Mouse (Mus musculus): ENCODE data around the gene Aak1. TPM values are rescaled to one million over a fixed set of nuclear protein-coding genes. Genes with fewer than 3 reads are reported as not detected.
A peak's percentile ranks its signal among the peaks of the same experiment; 100 is the strongest.
"Not testable (repeated sequence)": the region's sequence is repeated elsewhere in the genome, so short reads cannot be mapped to it uniquely, and the experiment has no call there.

Aak1 gene
- polyA plus RNA-seq, 2 experiments from 2014 or later: 22.8 to 29.2 TPM

- ATAC-seq: no peak
These were observed 183.1 kb downstream of the Aak1 start for GRCm38 (mm10) chr6:87032401-87032800.

GRCm38 (mm10) chr6:87034395-87034794 lies 185.1 kb downstream of the Aak1 start:
- no peak for ATAC-seq

GRCm38 (mm10) chr6:87037826-87038620 lies 188.7 kb downstream of the Aak1 start:
- peak; percentile 36 for ATAC-seq

- no peak for ATAC-seq
These were observed 189.8 kb downstream of the Aak1 start for GRCm38 (mm10) chr6:87039161-87039560.

GRCm38 (mm10) chr6:87040971-87041370 lies 191.7 kb downstream of the Aak1 start:
- ATAC-seq: peak; percentile 61

- no peak for ATAC-seq
These were observed 192.1 kb downstream of the Aak1 start for GRCm38 (mm10) chr6:87041431-87041830.

GRCm38 (mm10) chr6:87042004-87042336 lies 192.7 kb downstream of the Aak1 start:
- peak; percentile 15 for ATAC-seq

- ATAC-seq: peak; percentile 71
These were observed 193.2 kb downstream of the Aak1 start, which contains the start of gene Gfpt1 for GRCm38 (mm10) chr6:87042337-87043130. Gene Gfpt1, plus strand, starts transcription at chr6:87042846.

GRCm38 (mm10) chr6:87043131-87043516 lies 193.8 kb downstream of the Aak1 start:
- no peak for ATAC-seq

GRCm38 (mm10) chr6:87044895-87045294 lies 195.6 kb downstream of the Aak1 start:
- ATAC-seq: no peak

- ATAC-seq: no peak
These were observed 196.2 kb downstream of the Aak1 start for GRCm38 (mm10) chr6:87045507-87045906.

- ATAC-seq: not testable (repeated sequence)
These were observed 199.4 kb downstream of the Aak1 start for GRCm38 (mm10) chr6:87048712-87049111.

GRCm38 (mm10) chr6:87051886-87052425 lies 202.6 kb downstream of the Aak1 start:
- ATAC-seq: no peak

Other genes with a start within 250 kb of the Aak1 start
- under 1 TPM in 1 of 2 experiments, not detected in 1; 0.20 TPM for gene Asprv1, start 221.4 kb upstream of the Aak1 start, polyA plus RNA-seq (2017; shearing (Covaris generic))
- 10 to 100 TPM; 17.8 to 21.8 TPM for gene Mxd1, start 180.4 kb upstream of the Aak1 start, polyA plus RNA-seq (2017; shearing (Covaris generic))
- gene Snrnp27, start 165.0 kb upstream of the Aak1 start, polyA plus RNA-seq (2017; shearing (Covaris generic)): 100 to 1,000 TPM; 100 to 121 TPM
- 10 to 100 TPM; 10.7 to 15.5 TPM for gene Gmcl1, start 116.1 kb upstream of the Aak1 start, polyA plus RNA-seq (2017; shearing (Covaris generic))
- 10 to 100 TPM; 22.6 to 24.4 TPM for gene Anxa4, start 55.9 kb upstream of the Aak1 start, polyA plus RNA-seq (2017; shearing (Covaris generic))
- gene Nfu1, start 159.7 kb downstream of the Aak1 start, polyA plus RNA-seq (2017; shearing (Covaris generic)): 100 to 1,000 TPM; 145 to 167 TPM
- gene Gfpt1, start 193.3 kb downstream of the Aak1 start, polyA plus RNA-seq (2017; shearing (Covaris generic)): 10 to 100 TPM; 21.8 to 27.7 TPM

All from CD4-positive, CD25-positive, alpha-beta regulatory T cell, adult 4 months (primary cell).